Mouse (Mus musculus) limb, embryonic 10.5 days (tissue): ENCODE measurements at regions not wholly inside any gene's neighbourhood (a gene's known extent, or its start where the extent isn't known, plus 50 kb on each side); places are given as distances from the start of the nearest gene placed in this dataset.

Experiments
- DNase-seq: peaks from one replicate; pipeline ENCODE4 v3.0.0-alpha.2; 2017; ENCODE audit warnings: low spot score
- H3K27ac ChIP-seq: fragments of 300-500 bp; sonication (generic); 2 replicates; pipeline ENCODE4 v1.5.1; 2016; ENCODE audit warnings: mild to moderate bottlenecking
- H3K27me3 ChIP-seq: fragments of 300-500 bp; sonication (generic); 2 replicates; pipeline ENCODE4 v1.6.1; 2016; ENCODE audit warnings: low read depth, mild to moderate bottlenecking; ENCODE audit not compliant: poor library complexity, severe bottlenecking
- H3K36me3 ChIP-seq: fragments of 300-500 bp; sonication (generic); 2 replicates; pipeline ENCODE4 v1.6.1; 2016; ENCODE audit warnings: mild to moderate bottlenecking, moderate library complexity
- H3K4me1 ChIP-seq: fragments of 300-500 bp; sonication (generic); 2 replicates; pipeline ENCODE4 v1.6.1; 2016
- H3K4me3 ChIP-seq: fragments of 300-500 bp; sonication (generic); 2 replicates; pipeline ENCODE4 v1.5.1; 2016; ENCODE audit warnings: mild to moderate bottlenecking, moderate library complexity
- H3K9me3 ChIP-seq: fragments of 300-500 bp; sonication (generic); replicated peaks from 2 replicates; pipeline ENCODE4 v1.6.1; 2016; ENCODE audit warnings: mild to moderate bottlenecking
- WGBS: fragments of 180-500 bp; shearing (Covaris S2); methylation state at CpG from one replicate; pipeline ENCODE4 v1.1.7; 2016; 5-methylcytosine and 5-hydroxymethylcytosine counted together

- 27% methylated on average over 4 of the region's 4 CpGs for WGBS
- DNase-seq: no peak
- Histone ChIP-seq H3K4me3 (no peak overlapping the region), H3K9me3 (no peaks in the 10 kb centered on the region), H3K4me1 (peaks cover 32% of the 10 kb centered on the region), H3K27me3 (no peaks in the 10 kb centered on the region), H3K27ac (no peak overlapping the region), H3K36me3 (no peaks in the 10 kb centered on the region)
Measured at GRCm38 (mm10) chr3:149300002-149300401, 309.6 kb upstream of the Adgrl2 start.

GRCm38 (mm10) chr3:149296419-149296962 is 306.1 kb upstream of the Adgrl2 start:
- no peaks in the 10 kb centered on the region for H3K36me3 ChIP-seq
- no peak overlapping the region for H3K4me3 ChIP-seq
- H3K4me1 ChIP-seq: peaks cover 26% of the 10 kb centered on the region
- no peak for DNase-seq
- H3K9me3 ChIP-seq: no peaks in the 10 kb centered on the region
- H3K27ac ChIP-seq: peak overlapping the region; percentile 53; the same call in 1 of the 2 replicates
- H3K27me3 ChIP-seq: no peaks in the 10 kb centered on the region
- WGBS: 79% methylated on average over 10 of the region's 10 CpGs

DNA sequence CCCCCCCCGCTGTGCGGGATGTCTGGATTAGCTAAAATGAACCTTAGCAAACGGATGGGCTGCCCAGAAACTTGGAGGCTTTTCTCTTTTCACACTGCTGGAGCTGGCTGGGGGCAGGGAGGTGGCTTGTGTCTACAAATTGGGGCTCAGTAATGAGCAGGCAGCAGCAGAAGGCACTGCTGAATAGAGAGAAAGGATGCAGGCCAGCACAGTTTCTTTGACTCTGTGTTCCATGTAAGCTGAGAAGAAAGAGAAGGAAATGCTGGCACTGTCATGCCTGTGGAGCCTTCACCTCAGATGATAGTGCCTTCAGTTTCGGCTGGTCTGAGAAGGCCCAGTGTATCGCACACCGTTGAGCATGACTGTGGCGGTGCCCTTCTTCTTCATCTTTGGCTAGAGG is 305.6 kb upstream of the Adgrl2 start:
- 65% methylated on average over 6 of the region's 7 CpGs for WGBS
- DNase-seq: peak; percentile 40
- peak overlapping the region; percentile 53 for H3K27ac ChIP-seq

DNA sequence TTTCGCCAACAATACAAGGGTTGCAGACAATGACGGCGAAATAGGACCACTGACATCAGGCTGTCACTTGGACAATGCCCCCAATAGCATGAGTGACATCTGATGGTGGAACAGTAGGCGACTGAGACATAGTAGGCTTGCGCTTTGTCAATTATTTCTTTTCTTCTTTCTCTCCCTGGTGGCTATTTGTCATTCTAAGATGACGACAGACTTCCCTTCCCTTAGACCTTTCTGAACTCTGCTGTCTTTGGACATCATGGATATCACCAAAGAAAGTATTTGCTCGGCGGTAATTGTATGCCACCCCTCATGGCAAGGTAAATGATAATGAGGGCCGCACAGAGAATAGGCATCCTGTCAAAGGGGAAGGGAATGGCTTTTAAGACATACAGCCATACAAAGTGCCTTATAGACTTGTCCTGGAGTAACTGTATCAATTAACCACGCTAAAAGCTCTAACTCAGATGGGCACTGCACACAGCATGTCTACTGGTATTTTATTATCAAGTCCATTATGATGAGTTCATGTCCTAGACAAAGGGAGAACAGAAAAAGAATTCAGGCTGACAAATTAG is 305.0 kb upstream of the Adgrl2 start:
- Histone ChIP-seq H3K36me3 (no peaks in the 10 kb centered on the region), H3K4me3 (no peak overlapping the region), H3K27me3 (no peaks in the 10 kb centered on the region), H3K4me1 (peaks cover 28% of the 10 kb centered on the region), H3K9me3 (no peaks in the 10 kb centered on the region), H3K27ac (no peak overlapping the region)
- 88% methylated on average over 10 of the region's 10 CpGs for WGBS
- DNase-seq: no peak

More for the DNA sequence above, 305.6 kb upstream of the Adgrl2 start:
- Histone ChIP-seq H3K36me3 (no peaks in the 10 kb centered on the region), H3K9me3 (no peaks in the 10 kb centered on the region), H3K4me1 (peaks cover 27% of the 10 kb centered on the region), H3K4me3 (no peak overlapping the region), H3K27me3 (no peaks in the 10 kb centered on the region)

DNA sequence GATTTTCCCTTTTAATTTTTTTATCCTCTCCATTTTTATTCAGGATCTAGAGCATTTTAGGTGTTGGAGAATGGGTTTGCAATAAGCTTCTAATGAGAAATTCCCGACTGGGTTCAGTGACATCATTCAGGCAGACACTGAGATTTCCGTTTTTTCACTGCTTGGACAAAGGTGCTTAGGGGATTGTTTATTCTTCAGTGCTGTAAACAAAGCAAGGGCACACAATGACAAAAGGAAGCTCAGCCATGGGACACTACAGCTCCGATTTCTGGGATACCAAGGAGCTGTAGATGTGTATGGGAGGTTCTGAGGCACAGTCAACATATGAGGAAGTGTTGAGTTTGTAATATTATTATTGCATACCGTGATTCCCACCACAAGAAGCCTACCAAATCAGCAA is 304.1 kb upstream of the Adgrl2 start:
- no peaks in the 10 kb centered on the region for H3K9me3 ChIP-seq
- WGBS: 68% methylated on average over 4 of the region's 4 CpGs
- no peaks in the 10 kb centered on the region for H3K36me3 ChIP-seq
- peaks cover 31% of the 10 kb centered on the region for H3K4me1 ChIP-seq
- DNase-seq: no peak
- H3K27me3 ChIP-seq: no peaks in the 10 kb centered on the region
- H3K4me3 ChIP-seq: no peak overlapping the region
- H3K27ac ChIP-seq: no peak overlapping the region

GRCm38 (mm10) chr3:149292459-149292858 is 302.1 kb upstream of the Adgrl2 start:
- no peaks in the 10 kb centered on the region for H3K27me3 ChIP-seq
- 97% methylated on average over 3 of the region's 3 CpGs for WGBS
- no peak overlapping the region for H3K27ac ChIP-seq
- H3K4me1 ChIP-seq: peaks cover 31% of the 10 kb centered on the region
- DNase-seq: no peak
- no peaks in the 10 kb centered on the region for H3K9me3 ChIP-seq
- no peak overlapping the region for H3K4me3 ChIP-seq
- H3K36me3 ChIP-seq: no peaks in the 10 kb centered on the region

DNA sequence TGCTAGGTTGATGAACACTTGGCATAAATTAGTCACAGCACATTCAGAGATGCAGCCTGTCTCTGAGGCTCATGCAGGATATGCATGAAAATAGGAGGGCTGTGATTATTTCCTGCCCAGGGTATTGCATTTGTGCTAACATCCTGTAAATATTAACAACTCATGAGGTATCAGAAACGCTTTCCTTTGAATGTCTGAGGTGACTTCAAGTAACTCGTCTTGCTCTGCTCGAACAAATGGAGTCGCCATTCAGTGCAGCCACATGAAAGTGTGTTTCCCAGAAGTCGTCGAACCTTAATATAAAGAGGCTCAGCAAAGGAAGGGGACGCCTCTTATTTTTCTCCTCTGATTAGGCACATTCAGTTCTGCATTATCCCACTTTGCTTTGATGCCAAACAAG is 301.1 kb upstream of the Adgrl2 start:
- H3K9me3 ChIP-seq: no peaks in the 10 kb centered on the region
- H3K27ac ChIP-seq: no peak overlapping the region
- H3K4me3 ChIP-seq: no peak overlapping the region
- H3K27me3 ChIP-seq: no peaks in the 10 kb centered on the region
- no peaks in the 10 kb centered on the region for H3K36me3 ChIP-seq
- peaks cover 27% of the 10 kb centered on the region for H3K4me1 ChIP-seq
- 62% methylated on average over 7 of the region's 7 CpGs for WGBS
- no peak for DNase-seq

GRCm38 (mm10) chr3:149290228-149290627 is 299.9 kb upstream of the Adgrl2 start:
- no peak overlapping the region for H3K27ac ChIP-seq
- no peaks in the 10 kb centered on the region for H3K9me3 ChIP-seq
- 58% methylated on average over 8 of the region's 8 CpGs for WGBS
- H3K4me3 ChIP-seq: no peak overlapping the region
- no peaks in the 10 kb centered on the region for H3K36me3 ChIP-seq
- H3K4me1 ChIP-seq: peaks cover 21% of the 10 kb centered on the region
- no peak for DNase-seq
- H3K27me3 ChIP-seq: no peaks in the 10 kb centered on the region

GRCm38 (mm10) chr3:149287080-149287479 is 296.7 kb upstream of the Adgrl2 start:
- Histone ChIP-seq H3K36me3 (no peaks in the 10 kb centered on the region), H3K9me3 (no peaks in the 10 kb centered on the region), H3K27ac (no peak overlapping the region), H3K27me3 (no peaks in the 10 kb centered on the region), H3K4me3 (no peak overlapping the region), H3K4me1 (peaks cover 19% of the 10 kb centered on the region)
- 96% methylated on average over 4 of the region's 4 CpGs for WGBS
- no peak for DNase-seq

GRCm38 (mm10) chr3:149284976-149285375 is 294.6 kb upstream of the Adgrl2 start:
- Histone ChIP-seq H3K27ac (no peak overlapping the region), H3K4me1 (peaks cover 9% of the 10 kb centered on the region), H3K27me3 (no peaks in the 10 kb centered on the region), H3K36me3 (no peaks in the 10 kb centered on the region), H3K9me3 (no peaks in the 10 kb centered on the region), H3K4me3 (no peak overlapping the region)
- DNase-seq: no peak
- 89% methylated on average over 4 of the region's 4 CpGs for WGBS

DNA sequence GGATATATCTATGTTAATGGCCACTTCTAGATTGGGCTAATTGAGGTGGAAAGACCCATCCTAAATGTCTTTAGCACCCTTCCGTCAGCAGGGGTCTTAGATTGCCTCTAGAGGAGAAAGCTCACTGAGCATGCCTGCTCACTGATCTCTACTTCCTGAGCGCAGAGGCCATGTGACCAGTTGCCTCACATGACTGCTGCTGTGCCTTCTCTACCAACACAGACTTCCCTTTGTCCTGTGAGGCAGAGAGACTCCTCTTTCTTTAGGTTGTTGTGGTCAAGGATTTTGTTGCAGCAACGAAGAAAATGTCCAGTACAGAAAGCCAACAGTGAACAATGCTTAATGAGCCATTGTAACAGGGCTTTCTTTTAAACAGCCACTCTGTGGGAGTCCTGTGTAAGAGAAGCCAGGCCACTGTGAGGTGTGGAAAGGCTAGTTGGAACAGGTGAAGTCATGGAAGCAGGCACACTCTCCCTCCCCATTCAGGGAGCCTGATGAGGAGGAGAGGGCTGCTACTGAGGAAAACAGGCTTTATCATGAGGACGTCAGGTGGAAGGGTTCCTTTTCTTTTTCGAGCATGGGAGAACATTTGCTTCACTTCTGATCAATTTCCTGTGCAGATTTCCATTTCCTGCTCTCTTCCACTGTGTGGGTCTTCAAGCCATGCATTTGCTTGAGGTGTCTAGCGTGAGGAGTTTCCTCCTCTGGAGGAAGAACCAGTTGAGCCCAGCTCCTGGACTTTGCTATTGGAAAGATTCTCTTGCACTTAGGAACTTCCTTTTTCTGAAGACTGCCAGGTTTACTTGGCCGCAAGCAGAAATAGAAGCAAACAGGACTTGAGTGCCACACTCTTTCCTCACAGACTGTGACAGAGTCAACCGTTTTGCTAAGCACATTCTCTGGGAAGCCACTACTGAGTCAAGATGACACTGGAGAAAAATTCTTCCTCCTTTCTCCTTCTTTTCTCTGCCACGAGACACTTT is 290.7 kb upstream of the Adgrl2 start:
- H3K27me3 ChIP-seq: no peaks in the 10 kb centered on the region
- no peaks in the 10 kb centered on the region for H3K9me3 ChIP-seq
- 88% methylated on average over 9 of the region's 9 CpGs for WGBS
- DNase-seq: no peak
- H3K4me3 ChIP-seq: no peak overlapping the region
- H3K27ac ChIP-seq: no peak overlapping the region
- H3K36me3 ChIP-seq: no peaks in the 10 kb centered on the region
- peaks cover 5% of the 10 kb centered on the region for H3K4me1 ChIP-seq

DNA sequence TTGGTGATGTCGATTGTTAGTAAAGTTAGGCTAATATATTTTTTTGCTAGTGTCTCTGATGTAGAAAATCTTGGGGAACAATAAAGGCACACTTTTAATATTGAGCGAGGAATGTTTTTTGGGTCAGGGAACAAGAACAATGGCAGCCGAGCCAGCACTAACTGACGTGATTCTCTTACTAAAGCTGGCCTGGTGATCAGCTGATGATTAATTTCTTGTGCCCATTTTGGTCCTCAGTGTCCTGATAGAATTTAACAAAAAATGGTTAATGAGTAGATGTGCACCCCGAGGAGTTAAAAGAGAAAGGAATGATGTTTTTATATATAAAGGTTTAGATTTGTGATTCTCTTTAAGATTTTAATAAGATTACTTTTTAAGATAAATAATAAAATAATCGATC is 289.0 kb upstream of the Adgrl2 start:
- Histone ChIP-seq H3K27ac (no peak overlapping the region), H3K36me3 (no peaks in the 10 kb centered on the region), H3K4me3 (no peak overlapping the region), H3K27me3 (no peaks in the 10 kb centered on the region), H3K4me1 (peaks cover 11% of the 10 kb centered on the region), H3K9me3 (no peaks in the 10 kb centered on the region)
- 89% methylated on average over 6 of the region's 6 CpGs for WGBS
- DNase-seq: no peak

DNA sequence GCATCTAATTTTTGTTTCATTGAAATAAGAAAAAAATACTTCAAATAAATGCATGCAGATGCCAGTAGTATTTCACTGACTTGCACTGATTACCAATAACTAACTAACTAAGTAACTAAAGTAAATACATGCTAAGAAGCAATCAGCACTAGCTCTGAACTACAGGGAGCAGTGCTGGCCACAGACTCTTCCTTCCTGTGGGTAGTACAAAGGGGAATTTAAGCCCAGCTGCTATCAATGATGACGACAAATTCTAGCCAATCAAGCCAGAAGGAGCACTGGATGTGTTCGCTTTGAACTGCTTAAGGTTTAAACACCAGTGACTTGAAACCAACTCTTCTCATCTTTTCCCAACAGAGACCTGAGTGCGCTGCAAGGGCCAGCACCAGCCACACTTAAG is 287.5 kb upstream of the Adgrl2 start:
- 75% methylated on average over 3 of the region's 3 CpGs for WGBS
- Histone ChIP-seq H3K9me3 (no peaks in the 10 kb centered on the region), H3K4me3 (no peak overlapping the region), H3K36me3 (no peaks in the 10 kb centered on the region), H3K27ac (no peak overlapping the region), H3K4me1 (peaks cover 13% of the 10 kb centered on the region), H3K27me3 (no peaks in the 10 kb centered on the region)
- DNase-seq: no peak
